Mouse (Mus musculus) lung, postnatal 4 days (tissue): ENCODE measurements around the gene Ubtf.

Experiments
- DNase-seq, 2 experiments: peaks; one replicate each; pipeline ENCODE4 v3.0.0; 2021

Ubtf gene

GRCm38 (mm10) chr11:102317298-102317900, 2.1 kb downstream of the Ubtf start:
- peak; percentile 81 to 86 for DNase-seq

- DNase-seq, result peak; percentile 93 to 95
Measured at GRCm38 (mm10) chr11:102316572-102317297, 2.8 kb downstream of the Ubtf start.

- DNase-seq, result peak in 1 of 2 experiments; percentile 30
Measured at GRCm38 (mm10) chr11:102315690-102316571, 3.6 kb downstream of the Ubtf start.

- DNase-seq, result no peak
Measured at GRCm38 (mm10) chr11:102314321-102314720, 5.2 kb downstream of the Ubtf start.

GRCm38 (mm10) chr11:102312586-102312985, 7.0 kb downstream of the Ubtf start:
- no peak for DNase-seq

GRCm38 (mm10) chr11:102311966-102312365, 7.6 kb downstream of the Ubtf start:
- no peak for DNase-seq

- DNase-seq, result peak in 1 of 2 experiments; percentile 36
Measured at GRCm38 (mm10) chr11:102310768-102311695, 8.5 kb downstream of the Ubtf start.

- DNase-seq, result peak in 1 of 2 experiments; percentile 26
Measured at GRCm38 (mm10) chr11:102309821-102310617, 9.5 kb downstream of the Ubtf start.

GRCm38 (mm10) chr11:102308979-102309378, 10.6 kb downstream of the Ubtf start:
- peak; percentile 98 to 99 for DNase-seq

GRCm38 (mm10) chr11:102308104-102308503, 11.4 kb downstream of the Ubtf start:
- DNase-seq, result no peak

GRCm38 (mm10) chr11:102305359-102305758, 14.2 kb downstream of the Ubtf start:
- DNase-seq, result no peak

GRCm38 (mm10) chr11:102304141-102304540, 15.4 kb downstream of the Ubtf start:
- no peak for DNase-seq

GRCm38 (mm10) chr11:102299839-102300238, 19.7 kb downstream of the Ubtf start:
- DNase-seq, result peak in 1 of 2 experiments; percentile 78

- no peak for DNase-seq
Measured at GRCm38 (mm10) chr11:102297577-102298556, 21.7 kb downstream of the Ubtf start.

- peak; percentile 99 to 100 for DNase-seq
Measured at GRCm38 (mm10) chr11:102296491-102297472, 22.8 kb downstream of the Ubtf start, which contains the start of gene Atxn7l3. Gene Atxn7l3, minus strand, starts transcription at chr11:102296631.

- DNase-seq, result peak; percentile 77 to 82
Measured at GRCm38 (mm10) chr11:102295598-102296471, 23.7 kb downstream of the Ubtf start.

- DNase-seq, result peak; percentile 46 to 61
Measured at GRCm38 (mm10) chr11:102294887-102295597, 24.5 kb downstream of the Ubtf start.
